Mouse (Mus musculus) liver, embryonic 14.5 days (tissue): ENCODE results near the gene Lss.

ENCODE experiments used
- CTCF ChIP-seq: IDR thresholded peaks from 2 replicates; pipeline ENCODE4 v1.5.1; 2016; ENCODE audit warnings: antibody characterized with exemption, low read depth, control low read depth
- EP300 ChIP-seq: IDR thresholded peaks from 2 replicates; pipeline ENCODE4 v1.6.1; 2016; ENCODE audit warnings: antibody characterized with exemption, low read depth

DNA sequence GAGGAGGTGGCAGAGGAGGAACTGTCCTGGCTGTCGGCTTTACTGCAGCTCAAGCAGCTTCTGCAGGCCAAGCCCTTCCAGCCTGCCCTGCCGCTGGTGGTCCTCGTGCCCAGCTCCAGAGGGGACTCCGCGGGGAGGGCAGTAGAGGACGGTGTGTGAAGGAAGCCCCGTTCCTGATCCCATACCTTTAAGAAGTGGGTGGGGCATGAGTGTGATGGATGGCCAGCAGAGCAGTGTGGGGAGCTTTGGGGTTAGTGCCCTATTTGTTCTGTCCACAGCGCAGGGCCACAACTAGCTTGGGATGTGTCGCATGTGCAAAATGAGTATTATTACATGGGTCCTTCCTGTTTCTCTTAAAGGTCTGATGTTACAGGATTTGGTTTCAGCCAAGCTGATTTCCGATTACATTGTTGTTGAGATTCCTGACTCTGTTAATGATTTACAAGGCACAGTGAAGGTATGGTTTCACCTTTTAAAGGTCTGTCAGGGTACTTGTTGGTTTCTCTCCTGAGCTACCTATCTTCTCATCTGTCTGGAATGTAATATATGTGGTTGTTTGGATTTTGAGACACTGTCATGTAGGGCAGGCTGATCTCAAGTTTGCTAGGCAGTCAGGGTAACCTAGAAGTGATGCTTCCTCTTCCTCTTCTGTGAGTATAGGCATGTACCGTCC is 27.0 kb upstream of the Lss start:
- no peak for TF ChIP-seq CTCF
- TF ChIP-seq EP300: no peak
